Mouse (Mus musculus) cerebellum, adult 2 months (tissue): Measurements from ENCODE around the gene Gm1673.

Source experiments
- CTCF ChIP-seq: fragments of 200-500 bp; IDR thresholded peaks from 2 replicates; pipeline ENCODE4 v1.5.1; 2011; ENCODE audit warnings: low read depth, mild to moderate bottlenecking, control low read depth, low read length, moderate library complexity, borderline replicate concordance; ENCODE audit not compliant: insufficient read depth
- POLR2A ChIP-seq: fragments of 200-500 bp; IDR thresholded peaks from 2 replicates; pipeline ENCODE4 v1.6.1; 2011; ENCODE audit warnings: low read length, control low read depth, borderline replicate concordance; ENCODE audit not compliant: insufficient read depth

DNA sequence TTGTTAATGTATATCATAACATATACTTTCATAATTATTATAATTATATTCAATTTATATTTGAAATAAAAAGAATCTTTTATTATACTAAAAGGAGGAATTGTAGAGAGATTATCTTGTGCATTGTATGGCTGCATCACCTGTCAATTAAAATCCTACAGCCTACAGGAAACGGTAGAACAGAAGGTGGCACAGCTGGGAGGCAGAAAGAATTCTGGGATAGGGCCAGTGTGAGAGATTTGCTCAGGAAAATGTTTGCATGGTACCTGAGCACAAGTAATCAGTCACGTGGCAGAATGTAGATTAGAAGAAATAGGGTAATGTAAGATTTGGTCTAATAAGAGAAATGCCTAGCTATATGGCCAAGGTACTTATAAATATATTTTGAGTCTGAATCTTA, 8.5 kb upstream of the Gm1673 start:
- TF ChIP-seq CTCF (no peak), POLR2A (no peak)
